Mouse (Mus musculus): ENCODE measurements around the gene Inha.

Inha gene

DNA sequence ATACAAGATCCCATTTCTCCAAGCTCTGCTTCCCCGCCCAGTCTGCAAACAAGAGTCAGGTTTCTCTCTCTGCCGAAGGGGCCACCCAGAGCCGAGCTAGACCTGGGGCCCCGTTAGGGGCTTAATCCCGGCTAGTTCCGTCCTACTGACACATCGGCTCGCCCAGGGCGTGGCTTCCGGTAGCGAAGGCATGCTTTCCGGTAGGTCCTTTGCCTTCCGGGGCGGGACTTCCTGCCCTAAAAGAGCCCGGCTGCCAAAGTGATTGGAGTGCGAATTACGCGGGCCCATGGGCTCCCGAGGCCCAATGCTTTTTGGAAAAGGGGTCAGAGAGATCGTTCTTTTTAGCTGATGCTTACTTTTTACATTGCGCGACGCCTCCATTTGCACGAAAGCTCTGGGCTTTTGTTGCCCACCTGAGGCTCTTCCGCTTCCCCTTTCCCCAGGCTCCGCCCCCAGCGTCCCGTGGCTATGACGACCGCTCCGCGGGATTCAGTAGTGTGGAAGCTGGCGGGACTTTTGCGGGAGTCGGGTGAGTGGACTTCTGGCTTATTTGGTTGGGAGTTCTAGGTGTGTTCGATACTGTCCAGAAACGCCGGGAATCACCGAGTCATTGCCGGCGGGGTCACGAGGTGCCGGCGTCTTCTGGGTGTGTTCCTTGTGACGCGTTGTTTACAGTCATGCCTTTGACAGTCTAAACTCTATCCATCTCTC lies 14.6 kb downstream of the Inha start, which contains the start of gene Stk11ip:
Gene Stk11ip (plus strand): TSS at position 209 of the 711 bp plus-strand sequence.
- DNase-seq: peak; percentile 96

DNA sequence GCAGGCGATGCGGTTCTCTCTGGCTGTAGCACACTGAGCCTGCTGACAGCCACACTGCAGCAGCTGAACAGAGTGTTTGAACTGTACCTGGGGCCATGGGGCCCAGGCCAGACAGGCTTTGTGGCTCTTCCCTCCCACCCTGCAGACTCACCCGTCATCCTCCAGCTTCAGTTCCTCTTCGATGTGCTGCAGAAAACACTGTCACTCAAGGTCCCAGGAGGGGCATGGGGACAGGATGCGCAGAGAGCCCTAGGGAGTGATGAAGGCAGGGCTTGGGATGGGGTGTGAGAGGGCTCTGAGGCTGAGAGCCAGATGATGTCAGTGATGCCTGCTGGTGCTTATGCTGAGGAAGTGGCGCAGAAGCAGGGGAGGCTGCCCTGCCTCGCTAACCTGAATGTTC lies 17.8 kb downstream of the Inha start:
- DNase-seq: no peak

DNA sequence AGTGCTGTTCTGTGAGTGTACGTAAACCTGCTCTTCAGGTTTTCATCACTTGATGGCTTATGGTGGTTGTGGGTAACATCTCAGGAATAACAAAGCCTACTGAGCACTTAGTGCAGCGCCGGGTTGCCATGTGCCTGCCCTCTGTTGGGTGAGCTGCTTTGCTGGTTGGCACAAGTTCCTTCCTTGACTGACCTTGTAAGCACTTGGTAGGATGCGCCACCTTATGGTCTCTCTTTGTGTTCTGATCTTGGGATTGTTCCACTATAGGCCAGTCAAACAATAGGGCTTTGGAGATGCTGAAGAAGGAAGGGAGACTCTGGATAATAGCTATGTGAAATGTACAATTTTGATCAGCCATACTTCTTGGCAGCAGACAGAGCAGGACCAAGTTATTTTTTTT lies 23.7 kb downstream of the Inha start:
- DNase-seq: no peak

DNA sequence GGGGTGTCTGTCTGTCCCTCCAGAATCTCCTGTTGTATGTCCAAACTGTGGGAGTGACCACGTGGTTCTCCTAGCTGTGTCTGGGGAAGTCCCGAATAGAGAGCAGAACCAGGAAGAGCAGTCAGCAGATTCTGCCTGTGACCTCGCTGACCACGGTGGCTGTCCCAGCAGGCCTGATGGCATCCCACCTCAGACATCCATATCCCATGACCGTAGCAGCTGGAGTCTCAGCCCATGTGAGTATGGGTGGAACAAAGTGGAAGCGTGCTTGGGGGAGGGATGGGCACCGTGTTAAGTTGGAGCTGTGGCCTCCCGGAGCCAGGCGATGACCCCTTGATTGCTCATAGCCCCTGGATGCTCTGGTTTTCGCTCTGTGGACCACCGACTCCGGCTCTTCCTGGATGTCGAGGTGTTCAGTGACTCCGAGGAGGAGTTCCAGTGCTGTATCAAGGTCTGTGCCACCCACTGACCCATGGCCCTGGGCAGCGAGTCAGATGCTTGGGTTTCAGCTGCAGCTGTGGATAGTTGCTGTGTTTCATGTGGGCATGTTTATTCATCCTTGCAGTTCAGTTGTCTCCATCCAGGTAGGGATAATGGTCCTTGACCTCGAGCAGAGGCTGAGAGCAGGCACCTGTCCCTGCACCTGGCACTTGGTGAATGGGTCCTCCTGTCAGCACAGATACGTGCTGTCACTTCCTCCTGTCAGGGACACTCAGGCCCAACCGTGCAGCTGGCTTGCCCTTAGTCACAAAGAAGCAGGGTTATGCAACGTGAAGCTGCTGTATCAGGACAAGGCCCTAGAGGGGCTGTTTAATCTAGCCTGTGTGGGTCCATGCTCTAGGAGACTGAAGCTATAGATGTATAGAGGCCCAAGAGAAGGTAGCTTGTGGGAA lies 25.6 kb downstream of the Inha start:
- no peak for DNase-seq

DNA sequence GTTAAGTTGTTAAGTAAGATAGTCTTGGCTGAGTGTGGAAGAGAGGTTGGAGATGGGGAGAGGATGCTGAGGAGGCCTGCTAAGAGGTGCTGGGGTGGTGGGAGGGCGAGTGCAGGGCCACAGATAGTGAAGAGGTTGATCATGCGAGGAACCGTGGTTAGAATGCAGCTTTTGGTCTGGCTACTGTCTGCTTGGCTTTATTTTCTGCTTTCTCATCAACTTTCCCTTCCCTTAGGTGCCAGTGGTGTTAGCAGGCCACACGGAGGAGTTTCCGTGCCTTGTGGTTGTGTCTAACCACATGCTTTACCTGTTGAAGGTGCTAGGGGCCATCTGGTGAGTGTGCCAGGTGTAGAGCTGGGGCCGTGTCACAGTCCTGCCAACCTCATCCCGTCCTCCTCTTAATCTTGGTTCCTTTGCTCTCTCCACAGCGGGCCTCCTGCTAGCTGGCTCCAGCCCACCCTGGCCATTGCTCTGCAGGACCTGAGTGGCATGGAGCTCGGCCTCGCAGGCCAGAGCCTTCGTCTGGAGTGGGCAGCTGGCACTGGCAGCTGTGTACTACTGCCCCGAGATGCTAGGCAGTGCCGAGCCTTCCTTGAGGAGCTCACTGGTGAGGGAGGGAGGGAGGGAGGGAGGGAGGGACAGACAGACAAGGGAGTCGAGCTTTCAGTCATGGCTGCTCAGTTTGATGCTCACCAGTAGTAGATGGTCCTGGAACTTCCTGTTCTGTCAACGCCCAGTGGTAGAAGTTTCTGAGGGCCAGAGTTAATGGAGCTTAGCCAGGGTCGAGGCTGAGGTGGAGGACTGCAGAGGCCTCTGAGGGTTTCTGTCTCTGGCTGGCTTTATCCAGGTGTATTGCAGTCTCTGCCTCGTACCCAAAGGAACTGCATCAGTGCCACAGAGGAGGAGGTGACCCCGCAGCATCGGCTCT lies 26.7 kb downstream of the Inha start:
- no peak for DNase-seq

DNA sequence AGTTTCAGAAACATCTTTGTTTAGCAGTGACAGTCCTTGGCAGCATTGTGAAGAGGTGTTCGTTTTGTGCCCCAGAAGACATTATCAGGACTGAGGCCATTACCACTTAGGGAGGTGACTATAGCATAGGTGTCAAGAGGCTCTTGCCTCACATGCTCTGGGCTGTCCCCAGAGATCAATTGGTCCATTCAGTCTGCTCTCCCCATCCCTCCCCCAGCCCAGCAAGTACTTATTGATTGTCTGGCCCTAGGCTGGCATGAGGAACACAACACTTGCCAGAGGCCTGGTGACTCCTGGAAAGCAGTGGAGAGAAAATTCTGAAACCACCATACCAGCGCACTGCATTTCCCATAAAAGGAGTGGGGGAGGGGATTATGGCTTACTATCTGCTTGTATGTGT lies 30.7 kb downstream of the Inha start:
- no peak for DNase-seq

DNA sequence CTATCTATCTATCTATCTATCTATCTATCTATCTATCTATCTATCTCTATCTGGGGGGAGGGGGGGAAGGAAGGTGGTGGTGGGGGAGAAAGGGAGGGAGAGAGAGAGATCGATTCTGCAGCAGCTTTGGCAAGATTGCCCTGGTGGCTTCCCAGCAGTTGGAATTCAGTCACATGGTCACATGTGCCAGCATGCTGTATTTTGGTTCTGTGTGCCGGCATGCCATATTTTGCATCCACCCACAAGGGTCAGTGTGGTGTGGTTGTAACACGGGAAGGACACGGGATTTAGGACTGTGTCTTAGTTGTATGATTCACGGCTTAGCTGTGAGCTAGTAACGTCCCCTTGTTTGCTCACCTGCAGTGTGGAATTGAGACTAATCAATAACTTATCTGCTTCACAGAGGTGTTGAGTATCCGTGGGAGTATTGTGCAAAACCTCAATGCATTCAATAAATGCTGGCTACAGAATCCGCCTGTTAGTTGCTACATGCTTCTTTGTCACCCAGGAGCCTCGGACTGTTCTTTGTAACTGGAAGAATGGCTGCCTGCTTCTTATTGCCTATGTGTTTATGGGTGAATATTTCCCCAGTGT lies 31.8 kb downstream of the Inha start:
- no peak for DNase-seq

DNA sequence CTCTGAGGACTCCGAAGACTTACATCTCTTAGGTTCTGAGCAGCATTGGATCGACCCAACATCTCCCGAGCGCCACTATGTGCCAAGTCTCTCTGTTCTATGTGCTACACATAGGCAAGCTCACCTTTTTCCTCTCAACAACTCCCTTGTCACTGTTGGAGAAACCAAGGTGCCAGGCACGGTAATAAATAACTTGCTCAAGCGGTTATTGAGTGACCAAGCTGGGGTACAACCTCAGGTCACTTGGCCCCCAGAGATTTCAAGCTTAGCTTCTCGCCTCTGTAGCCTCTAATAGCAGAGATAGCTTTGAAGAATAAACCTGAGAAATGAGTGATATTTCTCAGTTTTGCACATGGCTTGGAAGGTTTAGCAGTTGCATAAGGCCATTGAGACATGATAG lies 34.6 kb downstream of the Inha start:
- no peak for DNase-seq

DNA sequence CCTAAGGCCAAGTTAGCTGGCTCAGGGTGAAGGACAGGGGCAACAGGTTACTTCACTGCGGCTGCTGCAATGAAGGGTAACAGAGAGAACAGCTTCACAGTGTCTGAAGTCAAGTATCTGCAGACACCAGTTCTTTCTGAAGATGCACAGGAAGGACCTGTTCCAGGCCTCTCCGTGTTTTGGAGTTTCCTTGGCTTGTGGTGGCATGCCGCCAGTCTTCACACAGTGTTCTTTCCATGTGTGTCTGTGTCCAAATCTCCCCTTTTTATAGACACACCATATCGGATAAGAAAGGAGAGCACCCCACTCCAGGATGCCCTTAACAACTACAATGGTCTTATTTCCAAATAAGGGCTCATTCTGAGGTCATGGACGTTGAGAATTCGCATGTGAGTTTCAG lies 37.5 kb downstream of the Inha start:
- DNase-seq: no peak

DNA sequence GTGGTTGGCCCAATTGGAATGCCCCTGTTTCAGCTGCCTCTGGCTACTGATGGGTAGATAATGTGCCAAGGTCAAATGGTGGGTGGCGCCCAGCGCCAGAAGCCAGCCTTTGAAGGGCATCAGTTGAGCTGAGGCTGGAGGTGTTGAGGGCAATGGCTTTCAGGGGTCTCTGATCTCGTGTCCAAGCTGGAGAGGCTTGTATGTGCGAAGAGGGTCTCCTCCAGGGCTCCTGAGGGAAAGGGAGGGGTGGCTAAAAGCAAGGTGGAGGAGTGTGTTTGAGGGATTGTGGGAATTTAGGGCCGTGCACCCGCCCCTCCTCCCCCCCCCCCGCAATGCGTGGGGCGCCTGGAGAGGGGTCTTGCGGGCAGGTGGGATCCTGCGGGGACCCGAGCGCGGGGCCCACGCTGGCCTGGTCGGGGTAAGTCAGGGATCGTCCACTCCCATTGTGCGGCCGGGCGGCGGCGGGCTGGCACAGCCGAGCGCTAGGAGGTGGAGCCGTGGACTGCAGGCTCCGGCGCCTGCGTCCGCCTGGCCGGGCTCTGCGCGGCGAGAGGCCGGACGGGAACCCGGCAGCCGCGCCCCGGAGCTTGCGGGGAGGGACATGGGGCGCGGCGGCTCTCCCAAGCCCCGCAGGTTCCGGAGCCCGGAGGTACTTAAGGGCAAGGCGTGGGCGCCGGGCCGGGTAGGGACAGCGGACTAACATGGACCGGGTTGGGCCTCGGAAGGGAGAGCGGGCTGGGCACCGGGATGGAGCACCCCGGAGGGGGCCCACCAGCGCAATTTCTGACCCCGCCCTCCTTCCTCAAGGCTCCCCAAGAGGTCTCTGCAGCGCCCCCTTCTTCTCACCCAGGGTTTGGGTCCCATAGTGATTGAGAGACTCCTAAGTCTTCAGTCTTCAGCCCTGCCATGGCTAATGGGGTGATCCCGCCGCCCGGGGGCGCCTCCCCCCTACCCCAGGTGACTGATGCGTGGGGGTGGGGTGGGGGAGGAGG lies 39.4 kb downstream of the Inha start, which contains the start of gene Slc4a3:
Gene Slc4a3 (plus strand): TSS at position 302 of the 992 bp plus-strand sequence.
- DNase-seq: peak; percentile 72

DNA sequence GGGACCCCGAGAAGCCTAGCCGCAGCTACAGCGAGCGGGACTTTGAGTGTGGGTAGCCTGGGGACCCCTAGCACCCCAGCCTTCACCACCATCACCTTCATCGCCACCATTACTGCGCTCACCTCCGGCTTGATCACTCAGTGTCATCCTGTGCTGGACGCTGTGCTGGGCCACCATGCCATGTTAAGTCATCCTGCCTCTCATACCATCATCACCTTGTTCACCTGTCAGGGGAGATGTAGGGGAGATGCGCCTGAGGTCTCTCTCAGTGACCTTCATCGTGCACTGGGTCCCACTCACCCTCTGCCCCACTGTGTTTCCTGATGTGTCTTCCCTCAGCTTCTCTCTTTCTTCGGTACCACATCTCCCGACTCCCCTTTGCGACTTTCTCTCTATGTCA lies 40.5 kb downstream of the Inha start:
- DNase-seq: no peak

DNA sequence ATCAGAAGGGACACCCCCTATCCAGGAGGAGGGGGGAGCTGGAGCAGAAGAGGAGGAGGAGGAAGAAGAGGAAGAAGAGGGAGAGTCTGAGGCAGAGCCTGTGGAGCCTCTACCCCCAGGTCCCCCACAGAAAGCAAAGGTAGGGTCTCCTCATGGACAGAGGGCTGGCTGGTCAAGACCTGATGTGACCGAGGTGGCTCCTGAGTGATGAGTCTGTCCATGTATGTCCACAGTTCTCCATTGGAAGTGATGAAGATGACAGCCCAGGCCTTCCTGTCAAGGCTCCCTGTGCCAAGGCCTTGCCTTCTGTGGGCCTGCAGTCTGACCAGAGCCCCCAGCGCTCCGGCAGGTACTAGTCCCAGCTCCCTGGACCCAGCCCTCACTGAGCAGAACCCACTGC lies 41.2 kb downstream of the Inha start:
- no peak for DNase-seq

DNA sequence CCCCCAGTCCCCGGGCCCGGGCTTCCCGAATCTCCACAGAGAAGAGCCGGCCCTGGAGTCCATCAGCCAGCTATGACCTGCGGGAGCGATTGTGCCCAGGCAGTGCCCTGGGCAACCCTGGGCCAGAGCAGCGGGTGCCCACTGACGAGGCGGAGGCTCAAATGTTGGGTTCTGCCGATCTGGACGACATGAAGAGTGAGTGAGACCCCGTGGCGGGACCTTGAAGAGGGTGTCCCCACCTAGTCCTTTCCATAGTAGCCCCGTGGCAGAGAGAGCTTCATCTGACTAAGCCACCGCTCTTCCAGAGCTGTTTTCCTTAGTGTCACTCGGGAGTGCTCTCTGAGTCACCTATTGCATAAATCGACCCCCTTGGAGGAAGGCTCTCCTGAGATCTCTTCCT lies 42.0 kb downstream of the Inha start:
- no peak for DNase-seq

DNA sequence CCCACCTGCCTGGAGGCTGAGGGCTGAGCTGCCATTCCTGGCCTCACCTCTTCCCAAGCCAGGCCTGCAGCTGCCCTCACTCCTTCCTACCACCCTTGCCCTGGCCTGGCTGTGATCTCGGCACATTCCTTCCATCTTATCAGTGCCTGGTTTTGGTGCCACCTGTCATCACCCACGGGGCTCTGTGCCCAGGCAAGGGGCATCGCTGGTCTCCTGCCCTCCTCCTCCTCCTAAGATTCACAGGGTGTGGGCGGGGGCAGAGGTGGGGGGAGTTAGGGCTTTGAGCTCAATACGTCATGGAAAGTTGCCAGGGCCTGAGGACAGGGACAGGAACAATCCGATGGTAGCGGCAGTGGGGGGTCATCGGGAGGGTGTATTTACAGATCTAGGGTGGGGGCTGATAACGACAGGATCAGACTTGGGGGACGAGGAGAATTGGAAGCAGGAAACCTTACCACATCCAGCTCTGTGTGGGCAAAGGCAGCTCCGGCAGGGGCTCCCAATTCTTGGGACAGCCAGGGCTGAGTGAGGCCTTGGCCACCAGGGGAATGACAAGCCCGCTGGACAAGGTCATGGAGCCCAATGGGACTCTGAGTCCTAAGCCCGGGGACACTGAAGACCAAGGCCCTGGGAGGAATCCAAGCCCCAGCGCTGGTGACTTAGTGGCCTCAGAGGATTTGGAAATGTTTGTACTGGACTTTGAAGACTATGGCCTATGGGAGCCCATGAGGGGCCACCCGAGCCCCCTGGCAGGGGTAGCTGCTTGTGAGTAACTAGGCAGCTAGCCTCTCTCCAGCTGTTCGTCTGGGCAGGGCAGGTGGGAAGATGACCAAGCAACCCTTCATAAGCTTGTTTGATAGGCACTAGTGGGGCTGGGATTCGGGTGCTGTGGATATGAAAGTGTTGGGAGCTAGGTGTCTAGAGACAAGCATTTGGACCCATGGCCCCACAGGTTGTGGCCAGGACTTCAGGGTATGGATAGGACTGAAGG lies 42.7 kb downstream of the Inha start:
- no peak for DNase-seq

DNA sequence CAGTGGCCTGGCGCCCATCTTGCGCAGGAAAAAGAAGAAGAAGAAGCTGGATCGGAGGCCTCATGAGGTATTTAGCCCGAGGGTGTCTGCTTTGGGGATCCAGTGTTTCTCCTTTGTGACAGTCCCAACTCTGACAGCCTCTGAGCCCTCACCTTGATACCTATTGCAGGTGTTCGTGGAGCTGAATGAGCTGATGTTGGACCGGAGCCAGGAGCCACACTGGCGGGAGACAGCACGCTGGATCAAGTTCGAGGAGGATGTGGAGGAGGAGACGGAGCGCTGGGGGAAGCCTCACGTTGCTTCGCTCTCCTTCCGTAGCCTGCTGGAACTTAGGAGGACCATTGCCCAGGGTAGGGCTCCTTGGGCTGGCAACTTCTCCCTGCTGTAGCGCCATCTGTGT lies 43.7 kb downstream of the Inha start:
- DNase-seq: no peak

DNA sequence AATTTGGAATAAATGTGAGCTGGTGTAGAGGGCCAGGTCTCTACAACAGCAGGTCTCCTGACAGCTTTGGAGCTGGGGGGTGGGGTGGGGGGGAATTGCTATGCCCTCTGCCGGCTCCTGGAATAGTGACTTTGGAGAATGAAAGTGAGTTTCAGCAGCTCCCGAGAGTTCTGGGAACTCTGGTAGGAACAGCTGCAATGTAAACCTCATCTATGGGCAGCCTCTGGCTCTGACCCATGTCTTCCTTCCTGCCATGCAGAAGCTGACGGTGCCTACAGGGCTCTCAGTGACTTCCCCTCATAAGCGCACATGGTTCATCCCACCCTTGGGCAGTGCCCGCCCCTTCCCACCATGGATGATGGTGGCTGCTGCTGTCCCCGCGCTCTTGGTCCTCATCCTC lies 48.8 kb downstream of the Inha start:
- DNase-seq: no peak

DNA sequence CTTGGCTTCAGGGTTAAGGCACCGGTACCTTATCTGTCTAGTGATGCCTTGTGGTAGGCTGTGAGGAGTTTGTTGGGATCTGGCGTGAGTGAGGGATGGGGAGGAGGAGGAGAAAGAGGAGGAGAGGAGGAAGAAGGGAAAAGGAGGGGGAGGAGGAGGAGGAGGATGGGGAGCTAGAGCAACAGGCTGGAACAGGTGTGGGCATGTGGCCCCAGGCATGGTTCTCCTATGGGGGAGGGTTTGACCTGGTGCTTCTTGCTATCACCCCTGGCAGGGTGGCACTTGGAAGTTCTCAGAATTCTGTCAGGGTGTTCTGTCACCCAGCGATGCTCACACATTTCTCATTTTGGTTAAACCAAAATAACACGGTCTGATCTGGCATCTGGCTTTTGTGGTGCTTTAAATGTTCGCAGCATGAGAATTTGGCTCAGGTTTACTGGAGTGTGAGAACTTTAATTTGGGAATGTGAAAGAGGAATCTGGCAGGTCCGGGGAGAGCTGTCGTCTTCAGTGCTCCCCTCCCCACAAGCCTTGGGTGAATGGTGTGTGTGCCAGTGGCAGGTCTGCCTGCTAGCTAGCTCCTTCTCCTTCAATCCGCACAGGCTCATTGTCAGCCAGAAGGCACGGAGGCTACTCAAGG lies 49.4 kb downstream of the Inha start:
- DNase-seq: no peak

DNA sequence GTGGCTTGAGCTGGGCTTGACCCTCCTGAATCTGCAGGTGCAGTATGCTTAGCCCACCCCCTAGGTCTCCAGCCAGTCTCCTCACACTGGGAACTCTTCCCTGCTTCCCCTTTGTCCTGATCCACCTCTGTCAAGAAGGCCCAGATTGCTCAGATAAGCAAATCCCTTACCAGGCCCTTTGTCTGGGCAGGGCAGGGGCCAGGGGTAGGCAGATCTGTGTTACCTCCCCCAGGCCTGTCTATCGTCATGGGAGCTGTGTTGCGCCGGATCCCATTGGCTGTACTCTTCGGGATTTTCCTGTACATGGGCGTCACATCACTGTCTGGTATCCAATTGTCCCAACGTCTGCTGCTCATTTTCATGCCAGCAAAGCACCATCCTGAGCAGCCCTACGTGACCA lies 50.2 kb downstream of the Inha start:
- no peak for DNase-seq

DNA sequence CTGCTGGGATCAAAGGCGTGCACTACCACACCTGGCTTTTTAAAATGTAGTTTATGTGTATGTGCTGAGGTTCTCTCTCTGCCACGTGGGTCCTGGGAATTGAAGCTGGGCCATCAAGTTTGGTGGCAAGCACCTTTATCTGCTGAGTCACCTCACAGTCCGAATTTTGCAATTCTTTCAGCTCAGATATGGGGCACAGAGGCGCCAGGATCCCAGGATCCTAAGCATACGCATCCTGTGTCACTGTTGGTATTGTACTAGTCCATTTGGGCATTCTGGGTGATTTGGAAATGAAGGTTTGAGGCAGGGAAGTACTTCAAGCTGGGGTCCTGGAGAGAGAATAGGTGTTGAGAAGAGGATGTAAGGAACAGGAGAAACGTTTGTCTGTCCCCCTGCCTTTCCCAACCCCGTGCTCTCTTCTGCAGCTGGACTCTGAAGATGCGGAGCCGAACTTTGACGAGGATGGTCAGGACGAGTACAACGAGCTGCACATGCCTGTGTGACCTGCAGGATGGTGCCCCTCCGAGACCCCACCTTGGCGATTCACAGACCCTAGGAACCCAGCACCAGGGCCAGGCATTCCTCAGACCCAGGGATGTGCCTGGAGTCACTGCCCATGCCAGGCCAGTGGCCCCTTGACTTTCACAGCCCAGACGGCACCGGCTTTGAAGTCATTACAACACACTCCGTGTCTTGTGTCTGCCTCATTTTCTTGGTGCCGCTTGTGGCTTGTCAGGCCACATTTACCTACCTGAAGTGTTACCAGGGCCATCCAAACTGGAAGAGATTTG lies 51.7 kb downstream of the Inha start:
- no peak for DNase-seq
